Mouse (Mus musculus) bone marrow, adult 2 months (tissue): Measurements from ENCODE around the gene Adgrd1. TPM values are rescaled to one million over a fixed set of nuclear protein-coding genes. Genes with fewer than 3 reads are reported as not detected.

ENCODE experiments used
- H3K27ac ChIP-seq: fragments of 200-500 bp; 2 replicates; pipeline ENCODE4 v1.5.1; 2012; ENCODE audit warnings: low read depth, mild to moderate bottlenecking, control low read depth, inconsistent platforms, low read length; ENCODE audit not compliant: control insufficient read depth, poor library complexity, insufficient read depth
- H3K4me1 ChIP-seq: fragments of 200-500 bp; 2 replicates; pipeline ENCODE4 v1.6.1; 2011; ENCODE audit warnings: low read length; ENCODE audit not compliant: control insufficient read depth, insufficient read depth
- H3K4me3 ChIP-seq: fragments of 200-500 bp; replicated peaks from 2 replicates; pipeline ENCODE3; 2011; ENCODE audit warnings: mild to moderate bottlenecking, low read depth, low read length, control low read depth; ENCODE audit not compliant: control insufficient read depth
- CTCF ChIP-seq: fragments of 200-500 bp; IDR thresholded peaks from 2 replicates; pipeline ENCODE4 v1.5.1; 2011; ENCODE audit warnings: low read length, control low read depth; ENCODE audit not compliant: control insufficient read depth, insufficient read depth
- POLR2A ChIP-seq: fragments of 200-500 bp; IDR thresholded peaks from 2 replicates; pipeline ENCODE4 v1.6.1; 2011; ENCODE audit warnings: low read depth, mild to moderate bottlenecking, control low read depth, low read length, borderline replicate concordance; ENCODE audit not compliant: control insufficient read depth
- WGBS: fragments of 180-500 bp; shearing (Covaris S2); methylation state at CpG from one replicate; pipeline ENCODE4 v1.1.7; 2018; 5-methylcytosine and 5-hydroxymethylcytosine counted together
- polyA plus RNA-seq: library from polyadenylated mRNA; stranded (reverse); fragments of >200 nt; gene quantifications from 2 replicates; pipeline ENCODE4 v1.2.4, GENCODE M21; 2011; ENCODE audit warnings: low replicate concordance; ENCODE audit not compliant: missing spikeins, insufficient read depth, insufficient read length

Adgrd1 gene
- polyA plus RNA-seq, 1 experiment: 0.47 TPM

- Histone ChIP-seq H3K4me1 (no peaks in the 10 kb centered on the region), H3K27ac (no peak overlapping the region), H3K4me3 (no peak overlapping the region)
- 85% methylated on average over 7 of the region's 7 CpGs for WGBS
- TF ChIP-seq CTCF: no peak
- no peak for TF ChIP-seq POLR2A
Observed at GRCm38 (mm10) chr5:129186926-129187325, 90.4 kb downstream of the Adgrd1 start.

- Histone ChIP-seq H3K27ac (no peak overlapping the region), H3K4me3 (no peak overlapping the region), H3K4me1 (no peaks in the 10 kb centered on the region)
- TF ChIP-seq CTCF: no peak
- TF ChIP-seq POLR2A: no peak
- 86% methylated on average over 6 of the region's 6 CpGs for WGBS
Observed at GRCm38 (mm10) chr5:129189071-129189470, 92.5 kb downstream of the Adgrd1 start.

- Histone ChIP-seq H3K4me1 (no peaks in the 10 kb centered on the region), H3K4me3 (no peak overlapping the region), H3K27ac (no peak overlapping the region)
- no peak for TF ChIP-seq CTCF
- no peak for TF ChIP-seq POLR2A
- WGBS: 78% methylated on average over 7 of the region's 7 CpGs
Observed at GRCm38 (mm10) chr5:129190077-129190476, 93.5 kb downstream of the Adgrd1 start.

DNA sequence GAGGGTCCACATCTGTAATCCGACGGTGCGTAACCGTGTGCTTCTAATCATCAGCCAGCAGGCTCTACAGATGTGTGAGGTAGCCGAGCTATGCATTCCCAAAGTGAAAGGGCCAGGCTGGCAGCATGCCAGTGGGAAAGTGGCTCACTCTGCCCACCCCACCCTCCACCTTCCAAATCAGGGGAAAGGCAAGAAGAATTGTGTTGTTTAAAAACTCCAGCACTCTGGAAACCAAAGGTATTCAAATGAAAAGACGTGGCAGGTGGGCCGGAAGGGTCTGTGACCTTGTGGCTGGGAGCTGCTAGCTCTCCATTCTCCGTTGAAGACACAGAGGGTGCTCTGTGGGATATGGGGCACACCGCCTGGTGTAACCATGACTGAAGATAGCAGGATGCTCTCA is 100.0 kb downstream of the Adgrd1 start:
- H3K4me1 ChIP-seq: no peaks in the 10 kb centered on the region; the same call in 1 of the 2 replicates
- 82% methylated on average over 9 of the region's 9 CpGs for WGBS
- no peak for TF ChIP-seq POLR2A
- no peak for TF ChIP-seq CTCF
- H3K4me3 ChIP-seq: no peak overlapping the region
- no peak overlapping the region for H3K27ac ChIP-seq

GRCm38 (mm10) chr5:129196971-129197519 is 100.5 kb downstream of the Adgrd1 start:
- H3K27ac ChIP-seq: no peak overlapping the region
- no peak for TF ChIP-seq CTCF
- no peak for TF ChIP-seq POLR2A

DNA sequence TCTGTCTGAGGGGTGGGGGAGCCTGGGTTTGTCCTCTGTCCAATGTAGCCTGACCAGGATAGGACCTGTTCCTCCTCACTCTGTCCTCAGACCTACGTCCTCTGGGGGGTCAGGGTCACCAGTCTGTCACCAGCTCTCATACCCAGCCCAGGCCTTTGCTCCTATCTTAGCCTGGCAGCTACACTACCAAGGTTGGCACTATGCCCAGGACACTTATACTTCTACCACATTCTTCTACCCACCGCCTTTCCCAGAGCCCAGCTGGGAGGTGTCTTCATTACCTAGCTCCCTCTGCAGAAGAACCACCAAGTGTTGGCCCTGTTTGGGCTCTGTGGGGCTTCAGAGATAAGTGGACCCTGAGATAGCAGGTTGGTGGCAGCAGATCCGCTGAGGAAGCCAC is 103.6 kb downstream of the Adgrd1 start:
- H3K4me1 ChIP-seq: no peaks in the 10 kb centered on the region; the same call in 1 of the 2 replicates
- WGBS: 37% methylated on average over 3 of the region's 3 CpGs
- no peak overlapping the region for H3K4me3 ChIP-seq
- H3K27ac ChIP-seq: peak overlapping the region; percentile 45
- TF ChIP-seq CTCF (no peak), POLR2A (no peak)

More at GRCm38 (mm10) chr5:129196971-129197519, 100.5 kb downstream of the Adgrd1 start:
- H3K4me1 ChIP-seq: no peaks in the 10 kb centered on the region; the same call in 1 of the 2 replicates
- WGBS: 88% methylated on average over 9 of the region's 9 CpGs
- no peak overlapping the region for H3K4me3 ChIP-seq

DNA sequence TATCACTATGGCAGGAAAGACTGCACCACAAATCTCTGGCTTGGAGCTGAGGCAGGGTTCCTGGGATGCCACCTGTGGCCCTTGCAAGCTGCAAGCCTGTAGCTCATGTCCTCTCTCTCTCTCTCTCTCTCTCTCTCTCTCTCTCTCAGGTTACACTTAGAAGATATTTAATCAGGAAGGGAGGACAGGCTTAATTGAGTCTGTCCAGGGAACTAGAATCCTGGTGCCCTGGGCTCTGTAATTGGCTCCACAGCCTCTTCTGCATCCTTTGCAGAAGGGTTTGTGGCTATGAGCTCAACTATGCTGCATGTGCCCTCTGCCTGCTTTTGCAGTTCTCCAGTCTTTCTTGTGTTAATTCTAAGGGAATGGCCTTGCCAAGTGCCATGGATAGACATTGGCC is 111.7 kb downstream of the Adgrd1 start:
- TF ChIP-seq POLR2A (no peak), CTCF (no peak)
- H3K4me1 ChIP-seq: no peaks in the 10 kb centered on the region

DNA sequence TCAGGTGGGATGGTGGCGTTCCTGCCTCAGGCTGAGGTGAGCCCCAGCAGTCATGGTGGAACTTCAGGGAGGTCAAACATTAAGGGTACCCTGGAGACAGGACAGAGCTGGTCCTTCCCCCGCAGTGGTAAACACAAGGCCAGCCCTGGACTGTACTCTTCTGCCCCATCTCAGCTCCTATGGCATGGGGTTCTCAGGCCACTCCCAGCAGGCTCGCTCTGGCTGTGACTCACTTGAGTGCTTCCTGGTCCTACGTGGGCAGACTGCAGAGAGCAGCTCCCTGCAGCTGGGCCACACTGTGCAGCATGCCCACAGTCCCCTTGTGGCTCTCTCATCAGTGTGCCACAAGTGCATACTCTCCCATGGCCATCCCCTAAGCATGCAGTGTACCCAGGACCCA is 112.3 kb downstream of the Adgrd1 start:
- 45% methylated on average over 4 of the region's 4 CpGs for WGBS
- H3K4me1 ChIP-seq: no peaks in the 10 kb centered on the region
- no peak for TF ChIP-seq CTCF
- no peak for TF ChIP-seq POLR2A
- no peak overlapping the region for H3K4me3 ChIP-seq
- no peak overlapping the region for H3K27ac ChIP-seq

More for the DNA sequence above, 111.7 kb downstream of the Adgrd1 start:
- Histone ChIP-seq H3K27ac (no peak overlapping the region), H3K4me3 (no peak overlapping the region)

- 79% methylated on average over 14 of the region's 14 CpGs for WGBS
- H3K4me1 ChIP-seq: no peaks in the 10 kb centered on the region
- TF ChIP-seq CTCF: no peak
- TF ChIP-seq POLR2A: no peak
- no peak overlapping the region for H3K4me3 ChIP-seq
- no peak overlapping the region for H3K27ac ChIP-seq
Observed at GRCm38 (mm10) chr5:129211385-129212031, 115.0 kb downstream of the Adgrd1 start.
